Mouse (Mus musculus) ES-Bruce4 (cell line): Measurements from ENCODE around the gene Mark3.

Experiments used
- CTCF ChIP-seq: IDR thresholded peaks from one replicate; pipeline ENCODE4 v1.8.1; 2011; ENCODE audit warnings: low read depth, low read length
- POLR2A ChIP-seq: IDR thresholded peaks from one replicate; pipeline ENCODE4 v1.8.1; 2011; ENCODE audit warnings: low read length; ENCODE audit not compliant: insufficient read depth

- TF ChIP-seq CTCF = no peak
- no peak for TF ChIP-seq POLR2A
Observed at GRCm38 (mm10) chr12:111539041-111539345, 35.3 kb upstream of the Mark3 start.
